Mouse (Mus musculus) kidney, adult 18-20 months (tissue): ENCODE measurements around the gene Kifc5b.

Source experiments
- DNase-seq: peaks from one replicate; pipeline ENCODE4 v3.0.0; 2021

The Kifc5b gene

GRCm38 (mm10) chr17:26947231-26948100, 30.6 kb downstream of the Kifc5b start:
- DNase-seq: no peak

GRCm38 (mm10) chr17:26948316-26949050, 31.6 kb downstream of the Kifc5b start:
- DNase-seq: peak; percentile 67

GRCm38 (mm10) chr17:26949051-26949577, 32.2 kb downstream of the Kifc5b start:
- peak; percentile 18 for DNase-seq

GRCm38 (mm10) chr17:26949866-26950265, 33.0 kb downstream of the Kifc5b start:
- no peak for DNase-seq

- DNase-seq: no peak
Observed at GRCm38 (mm10) chr17:26950560-26951288, 33.8 kb downstream of the Kifc5b start.

GRCm38 (mm10) chr17:26951406-26951805, 34.5 kb downstream of the Kifc5b start:
- peak; percentile 53 for DNase-seq

GRCm38 (mm10) chr17:26951952-26952877, 35.3 kb downstream of the Kifc5b start:
- DNase-seq: no peak

GRCm38 (mm10) chr17:26953201-26953600, 36.3 kb downstream of the Kifc5b start:
- DNase-seq: no peak

GRCm38 (mm10) chr17:26953726-26954125, 36.8 kb downstream of the Kifc5b start:
- no peak for DNase-seq

- no peak for DNase-seq
Observed at GRCm38 (mm10) chr17:26956309-26956708, 39.4 kb downstream of the Kifc5b start.

- no peak for DNase-seq
Observed at GRCm38 (mm10) chr17:26956895-26957294, 40.0 kb downstream of the Kifc5b start.

- no peak for DNase-seq
Observed at GRCm38 (mm10) chr17:26957872-26958271, 41.0 kb downstream of the Kifc5b start.

- no peak for DNase-seq
Observed at GRCm38 (mm10) chr17:26958880-26959279, 42.0 kb downstream of the Kifc5b start.

- no peak for DNase-seq
Observed at GRCm38 (mm10) chr17:26959815-26960214, 42.9 kb downstream of the Kifc5b start.

GRCm38 (mm10) chr17:26961572-26962240, 44.8 kb downstream of the Kifc5b start:
- no peak for DNase-seq

GRCm38 (mm10) chr17:26966993-26967392, 50.1 kb downstream of the Kifc5b start:
- no peak for DNase-seq

- no peak for DNase-seq
Observed at GRCm38 (mm10) chr17:26967477-26967876, 50.6 kb downstream of the Kifc5b start.

- no peak for DNase-seq
Observed at GRCm38 (mm10) chr17:26968200-26968611, 51.3 kb downstream of the Kifc5b start.

- DNase-seq: no peak
Observed at GRCm38 (mm10) chr17:26969257-26969656, 52.4 kb downstream of the Kifc5b start.

- DNase-seq: no peak
Observed at GRCm38 (mm10) chr17:26970221-26970620, 53.3 kb downstream of the Kifc5b start.

- no peak for DNase-seq
Observed at GRCm38 (mm10) chr17:26971247-26971905, 54.5 kb downstream of the Kifc5b start.
